Mouse (Mus musculus) T-helper 1 cell (primary cell): ENCODE measurements around the gene Tmem143.
"Not testable (repeated sequence)": the region's sequence is repeated elsewhere in the genome, so short reads cannot be mapped to it uniquely, and the experiment has no call there.

Experiments
- in situ Hi-C: fragments of 300-600 bp; cut with MboI, MseI; formaldehyde crosslinking; loops from one replicate; pipeline ENCODE4 v1.15.1; 2025; ENCODE audit warnings: high pct_unique_total_duplicates

Tmem143 gene

DNA sequence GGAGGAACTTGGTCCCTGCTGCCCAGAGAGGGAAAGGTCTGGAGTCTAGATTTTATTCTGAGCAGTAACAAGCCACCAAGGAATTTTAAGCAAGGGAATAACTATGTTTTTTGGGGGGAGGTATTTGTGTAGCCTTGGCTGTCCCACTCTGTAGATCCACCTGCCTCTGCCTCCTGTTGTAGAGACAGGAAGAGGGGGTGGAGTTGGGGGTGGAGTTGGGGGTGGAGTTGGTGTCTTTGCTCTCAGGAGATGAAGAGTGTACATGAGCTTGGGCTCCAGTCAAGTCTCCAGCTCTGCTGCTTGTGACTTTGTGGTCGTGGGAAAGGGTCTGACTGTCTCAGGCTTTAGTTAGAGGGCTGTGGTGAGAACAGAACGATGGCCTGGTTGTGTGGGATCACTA lies 15.7 kb upstream of the Tmem143 start:
- in situ Hi-C loops = no loop called here

DNA sequence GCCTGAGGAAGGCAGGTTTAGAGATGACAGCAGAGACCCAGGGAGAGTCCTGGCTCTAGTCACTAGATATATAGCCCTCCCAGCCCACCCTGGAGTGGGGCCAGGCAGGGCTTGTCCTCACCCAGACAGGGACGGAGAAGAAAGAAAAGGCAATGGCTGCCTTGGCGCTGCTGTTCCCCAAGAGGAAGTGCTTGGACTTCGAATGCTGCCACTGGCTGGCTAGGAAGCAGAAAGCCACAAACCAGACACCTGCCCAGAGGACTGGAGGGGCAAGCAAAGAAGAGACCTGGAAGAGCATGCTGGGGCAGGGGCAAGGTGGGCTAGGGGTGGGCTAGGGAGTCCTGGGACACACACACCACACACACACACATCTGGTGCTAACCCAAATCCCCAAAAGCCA lies 9.5 kb upstream of the Tmem143 start:
- in situ Hi-C loops = no loop called here

DNA sequence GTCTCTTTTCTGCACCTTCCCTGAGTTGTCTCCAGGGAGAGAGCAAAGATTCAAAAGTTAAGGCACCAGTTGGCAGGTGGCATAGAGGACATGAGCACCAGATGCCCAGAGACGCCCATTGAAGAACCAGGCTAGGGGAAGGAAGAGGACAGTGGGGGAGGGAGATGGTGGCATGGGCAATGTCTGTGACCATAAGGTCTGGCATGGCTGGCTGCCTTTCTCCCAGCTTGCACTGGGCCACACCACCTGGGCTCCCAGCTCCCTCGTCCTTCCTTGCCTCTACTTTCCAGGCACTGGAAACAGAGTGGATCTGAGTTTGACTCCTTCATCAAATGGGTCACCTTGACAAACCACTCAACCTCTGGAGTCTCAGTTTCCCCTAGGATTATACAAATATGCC lies 4.1 kb upstream of the Tmem143 start:
- in situ Hi-C loops = no loop called here

DNA sequence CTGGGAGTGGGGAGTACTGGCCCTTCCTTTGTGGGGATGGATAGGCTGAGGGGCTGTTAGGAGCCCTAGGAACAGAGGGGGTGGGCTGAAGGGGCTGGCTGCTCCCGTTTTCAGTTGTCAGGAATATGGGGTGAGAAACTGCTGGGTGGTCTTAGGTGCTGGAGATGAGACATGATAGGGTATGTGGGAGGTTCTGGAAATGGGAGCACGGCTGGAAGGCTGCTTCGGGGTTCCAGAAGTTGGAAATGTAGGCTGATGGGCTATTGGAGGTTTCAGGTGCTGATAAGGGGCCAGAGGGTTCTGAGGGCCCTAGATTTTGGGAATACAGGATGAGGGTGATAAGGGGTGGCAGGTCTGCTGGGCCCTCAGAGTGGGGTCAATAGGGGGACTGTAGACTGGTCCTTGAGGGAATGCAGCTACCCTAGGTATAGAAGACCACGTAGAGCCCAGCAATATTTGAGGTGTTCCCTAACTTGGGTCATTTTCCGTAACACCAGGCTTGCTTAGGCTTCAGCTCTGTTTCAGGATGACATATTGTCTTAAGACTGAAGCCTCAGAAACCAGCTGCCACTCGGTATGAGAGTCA lies 717 bp upstream of the Tmem143 start:
- in situ Hi-C loops = no loop called here

DNA sequence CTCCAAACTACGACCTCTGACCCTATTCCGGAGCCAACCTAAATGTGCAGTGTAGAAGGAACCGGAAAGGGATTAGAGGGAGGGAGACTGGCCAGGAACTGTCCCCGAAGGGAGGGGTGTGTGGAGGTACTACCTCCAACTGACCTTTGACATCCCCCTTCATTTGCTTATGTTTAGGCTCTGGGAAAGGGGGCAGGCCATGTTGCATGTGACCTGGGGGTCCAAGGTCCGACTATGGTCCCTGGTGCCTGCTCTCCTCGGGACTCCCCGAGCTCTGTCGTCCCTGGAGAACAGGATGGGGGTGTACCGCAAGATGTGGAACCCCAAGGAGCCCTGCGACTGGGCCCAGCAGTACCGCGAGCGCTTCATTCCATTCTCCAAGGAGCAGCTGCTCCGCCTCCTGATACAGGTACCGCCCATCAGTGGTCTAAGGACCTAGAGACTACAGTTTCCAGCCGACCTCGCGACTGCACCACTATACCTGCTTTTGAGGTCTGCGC lies 567 bp downstream of the Tmem143 start:
- in situ Hi-C loops = no loop called here

DNA sequence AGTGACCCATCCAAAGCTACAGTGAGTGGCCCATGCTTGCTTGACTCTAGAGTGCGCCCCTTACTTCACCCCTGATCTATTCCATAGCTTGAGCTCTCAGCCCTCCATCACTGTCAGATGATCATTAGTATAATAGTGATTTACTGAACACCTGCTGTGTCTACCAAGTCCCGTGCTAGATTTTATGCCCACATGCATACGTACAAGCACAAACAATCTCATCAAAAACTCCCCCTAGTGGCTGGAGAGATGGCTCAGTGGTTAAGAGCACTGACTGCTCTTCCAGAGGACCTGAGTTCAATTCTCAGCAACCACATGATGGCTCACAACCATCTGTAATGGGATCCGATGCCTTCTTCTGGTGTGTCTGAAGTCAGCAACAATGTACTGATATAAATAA lies 1.4 kb downstream of the Tmem143 start:
- in situ Hi-C loops = not testable (repeated sequence)

DNA sequence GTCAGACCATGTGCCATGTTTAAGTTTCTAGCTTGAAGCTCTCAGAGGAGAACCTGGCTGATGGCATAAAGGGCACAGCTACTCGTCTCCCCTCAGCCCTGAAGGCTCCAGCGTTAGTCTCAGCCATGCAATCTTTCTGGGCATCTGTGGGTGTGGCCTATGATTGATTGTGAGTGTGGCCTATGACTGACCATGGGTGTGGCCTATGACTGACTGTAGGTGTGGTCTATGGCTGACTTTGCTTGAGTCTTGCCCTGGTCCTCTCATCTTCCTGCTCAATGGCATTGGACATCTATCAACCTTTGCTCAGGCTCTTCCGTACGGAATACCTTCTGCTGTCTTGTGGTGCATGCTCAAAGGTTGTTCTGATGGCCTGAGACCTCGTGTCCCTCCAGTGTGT lies 4.8 kb downstream of the Tmem143 start:
- in situ Hi-C loops = no loop called here

DNA sequence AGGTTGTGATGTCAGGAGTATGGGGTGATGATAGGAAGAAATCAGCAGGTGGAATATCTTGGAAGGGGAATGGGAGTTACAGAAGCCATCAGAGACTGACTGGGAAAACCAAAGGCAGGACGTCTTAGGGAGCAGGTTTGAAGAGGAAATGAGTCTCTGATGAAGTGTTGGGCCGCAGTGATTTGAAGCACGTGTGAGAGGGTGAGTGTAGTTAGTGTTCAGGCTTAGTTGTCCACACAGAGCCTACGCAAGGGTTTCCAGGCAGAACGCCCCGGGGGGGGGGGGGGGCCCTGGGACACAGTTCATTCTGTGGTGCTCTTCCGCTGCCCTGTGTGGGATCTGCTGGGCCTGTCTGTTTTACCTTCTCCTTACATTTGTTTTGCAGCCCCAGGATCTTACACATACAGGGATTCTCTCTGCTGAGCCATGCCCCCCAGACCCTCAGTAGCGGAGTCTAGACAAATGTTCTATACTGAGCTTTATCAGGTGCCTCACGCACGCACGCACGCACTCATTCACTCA lies 5.8 kb downstream of the Tmem143 start:
- in situ Hi-C loops = no loop called here

DNA sequence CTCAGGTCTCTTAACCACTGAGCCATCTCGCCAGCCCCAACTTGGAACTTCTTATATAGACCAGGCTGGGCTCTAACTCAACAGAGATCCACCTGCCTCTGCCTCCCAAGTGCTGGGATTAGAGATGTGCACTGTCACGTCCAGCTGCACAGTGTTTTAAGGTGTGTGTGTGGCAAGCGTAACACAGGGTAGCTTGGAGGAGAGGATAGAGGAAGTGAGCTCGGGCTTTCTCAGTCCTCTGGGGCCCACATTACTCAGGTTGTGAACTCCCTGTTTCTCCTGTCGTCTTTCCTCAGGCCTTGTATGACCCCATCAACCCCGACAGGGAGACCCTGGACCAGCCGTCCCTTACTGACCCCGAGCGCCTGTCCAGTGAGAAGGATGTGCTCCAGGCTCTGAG lies 9.9 kb downstream of the Tmem143 start:
- in situ Hi-C loops = no loop called here

DNA sequence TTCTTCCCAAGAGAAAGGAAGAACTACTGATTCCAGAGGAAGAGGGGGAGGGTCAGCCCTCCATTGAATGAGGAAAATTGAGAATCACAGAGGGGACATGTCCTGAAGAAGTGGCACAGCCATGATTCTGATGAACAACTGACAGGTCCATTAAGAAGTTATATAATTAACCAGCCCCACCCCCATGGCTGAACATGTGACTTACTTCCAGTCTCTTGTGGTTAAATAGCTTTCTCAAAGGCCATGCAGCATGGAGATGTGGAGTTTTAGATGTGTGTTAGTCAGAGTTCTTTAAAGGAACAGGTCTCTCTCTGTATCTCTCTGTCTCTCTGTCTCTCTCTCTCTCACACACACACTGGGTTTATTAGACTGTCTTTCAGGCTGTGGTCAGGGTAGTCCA lies 11.6 kb downstream of the Tmem143 start:
- in situ Hi-C loops = no loop called here

DNA sequence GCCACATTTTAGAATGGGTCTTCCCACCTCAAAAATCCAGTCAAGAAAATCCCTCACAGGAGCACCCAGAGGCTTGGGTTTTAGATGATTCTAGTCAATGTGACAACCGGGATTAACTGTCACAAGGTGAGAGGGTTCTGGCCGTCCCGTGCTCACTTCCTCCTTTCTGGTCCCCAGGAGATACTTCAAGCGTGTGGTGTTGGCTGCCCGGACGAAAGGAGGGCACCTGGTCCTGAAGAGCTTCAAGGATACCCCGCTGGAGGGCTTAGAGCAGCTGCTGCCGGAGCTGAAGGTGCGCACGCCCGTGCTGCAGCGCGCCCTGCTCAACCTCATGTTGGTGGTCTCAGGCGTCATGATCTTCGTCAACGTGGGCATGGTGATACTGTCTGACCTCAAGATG lies 12.4 kb downstream of the Tmem143 start:
- in situ Hi-C loops = no loop called here

DNA sequence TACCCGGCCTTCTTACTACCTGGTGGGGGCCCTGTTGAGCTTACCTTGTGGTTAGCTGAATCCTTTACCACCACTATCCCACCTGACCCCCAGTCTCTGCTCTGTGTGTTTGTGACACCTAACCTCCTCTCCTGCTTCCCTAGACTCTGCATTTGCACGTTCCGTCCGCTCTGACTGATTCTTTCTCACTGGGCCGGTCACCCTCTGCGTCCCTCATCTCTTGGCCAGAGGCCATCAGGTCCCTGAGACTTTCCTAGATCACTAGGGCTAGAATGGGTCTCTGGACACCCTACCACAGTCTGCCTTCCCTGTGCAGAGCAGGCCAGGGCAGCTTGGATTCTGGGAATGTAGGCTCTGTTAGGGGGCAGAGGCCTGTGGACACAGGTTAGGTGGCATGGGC lies 17.3 kb downstream of the Tmem143 start:
- in situ Hi-C loops = no loop called here

DNA sequence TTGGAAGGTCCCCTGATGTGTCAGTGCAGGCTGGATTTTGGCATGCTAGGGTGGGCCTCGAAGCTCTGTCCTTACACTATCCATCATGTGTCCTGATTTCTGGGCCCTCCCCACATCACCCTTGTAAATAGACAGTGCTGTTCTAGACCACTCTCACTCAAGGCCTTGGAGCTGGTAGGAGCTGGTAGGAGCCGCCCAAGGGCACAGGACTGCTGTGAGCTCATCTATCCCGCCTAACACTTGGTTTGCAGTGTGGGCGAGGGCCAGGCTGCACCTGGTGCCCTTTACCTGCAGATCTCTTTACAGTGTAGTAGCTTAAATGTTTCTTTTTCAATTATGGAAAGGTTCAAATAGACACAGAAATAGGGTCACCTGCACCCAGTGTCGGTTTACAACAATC lies 18.3 kb downstream of the Tmem143 start:
- in situ Hi-C loops = no loop called here

DNA sequence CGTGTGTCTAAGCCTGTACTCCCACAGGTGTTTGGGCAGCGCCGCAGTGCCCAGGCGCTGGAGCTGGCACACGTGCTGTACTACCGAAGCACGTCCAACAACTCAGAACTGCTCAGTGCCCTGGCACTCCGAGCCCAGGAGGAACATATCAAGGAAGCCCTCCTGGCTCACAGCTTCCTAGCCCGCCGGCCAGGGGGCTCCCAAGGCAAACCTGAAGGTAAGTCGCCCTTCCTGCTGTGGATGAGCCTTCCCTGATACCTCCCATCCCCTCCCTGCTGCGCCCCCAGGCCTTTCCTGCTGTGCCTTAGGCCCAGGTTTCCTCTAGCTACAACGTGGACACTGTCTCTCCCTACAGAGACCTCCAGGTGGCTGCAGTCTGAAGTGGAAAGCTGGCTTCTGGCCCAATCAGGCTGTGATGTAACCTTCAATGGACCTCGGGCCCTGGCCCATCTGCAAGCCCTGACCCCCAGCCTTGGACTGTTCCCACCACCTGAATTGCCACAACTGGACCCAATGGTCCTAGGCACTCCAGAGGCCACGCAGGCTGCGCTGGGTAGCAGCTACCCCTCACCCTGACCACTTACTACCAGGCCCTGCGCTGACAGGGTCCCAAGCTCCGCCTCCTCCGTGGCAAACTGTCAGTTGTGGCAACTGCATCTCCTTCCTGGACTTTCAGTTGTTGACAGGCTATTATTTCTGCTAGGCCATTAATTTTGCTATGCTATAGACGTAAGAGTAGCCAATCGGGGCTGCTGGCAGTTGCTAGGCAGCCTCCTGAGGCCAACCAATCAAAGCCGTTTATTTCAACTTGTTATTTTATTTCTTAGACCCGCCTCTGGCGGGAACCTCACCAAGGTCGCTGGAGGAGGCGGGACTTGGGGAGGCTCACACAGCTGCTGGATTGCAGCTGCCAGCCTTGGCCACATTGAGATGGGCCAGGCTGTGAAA lies 19.6 kb downstream of the Tmem143 start:
- in situ Hi-C loops = no loop called here

DNA sequence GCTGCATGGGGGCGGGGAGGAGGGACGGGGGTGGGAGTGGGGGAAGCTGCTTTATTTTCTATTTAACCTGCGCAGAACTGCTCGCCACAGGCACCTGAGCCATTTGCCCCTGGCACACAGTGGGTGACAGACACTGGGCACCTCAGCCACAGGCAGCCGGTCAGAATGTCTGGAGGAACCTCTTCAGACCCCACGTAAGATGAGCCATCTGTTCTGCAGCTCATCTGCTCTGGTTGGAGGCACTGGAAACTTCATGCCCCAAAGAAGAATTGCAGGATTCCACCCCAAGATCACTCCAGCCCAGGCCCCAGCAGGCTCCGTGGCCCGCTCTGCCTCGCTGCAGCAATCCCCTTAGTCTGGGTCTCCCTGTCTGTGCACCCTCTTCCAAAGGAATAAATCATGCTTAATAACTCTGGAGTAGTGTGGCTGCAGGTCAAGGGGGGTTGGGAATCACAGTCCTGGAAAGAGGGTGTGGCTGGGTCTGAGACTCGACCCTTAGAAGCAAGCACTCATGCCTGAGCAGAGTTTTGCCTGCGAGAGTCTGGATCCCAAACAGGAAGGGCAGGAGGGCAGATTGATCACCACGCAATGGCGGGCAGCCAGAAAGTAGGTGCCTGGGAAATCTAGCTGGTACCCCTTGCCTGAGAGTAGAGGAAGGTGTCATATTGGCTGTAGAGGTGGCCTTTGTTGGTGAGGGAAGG lies 20.4 kb downstream of the Tmem143 start:
- in situ Hi-C loops = no loop called here

DNA sequence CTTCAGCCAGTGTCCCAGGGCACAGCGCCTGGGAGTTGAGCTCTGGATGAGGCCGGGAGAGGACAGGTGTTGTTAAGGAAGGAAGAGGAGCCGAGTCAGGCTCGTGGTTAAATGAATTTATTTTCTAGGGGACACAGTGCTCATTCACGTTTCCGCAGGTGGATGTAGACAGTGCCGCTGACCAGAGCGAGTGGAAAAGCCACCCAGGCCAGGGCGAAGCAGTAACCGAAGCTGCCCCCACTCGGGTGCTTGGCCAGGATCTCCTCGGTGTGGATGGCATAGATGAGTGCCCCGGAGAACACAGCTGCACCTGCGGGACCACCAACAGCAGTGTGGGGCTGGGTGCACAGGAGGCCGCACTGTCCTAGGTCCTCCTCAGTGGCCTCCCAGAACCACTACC lies 21.2 kb downstream of the Tmem143 start:
- in situ Hi-C loops = no loop called here

DNA sequence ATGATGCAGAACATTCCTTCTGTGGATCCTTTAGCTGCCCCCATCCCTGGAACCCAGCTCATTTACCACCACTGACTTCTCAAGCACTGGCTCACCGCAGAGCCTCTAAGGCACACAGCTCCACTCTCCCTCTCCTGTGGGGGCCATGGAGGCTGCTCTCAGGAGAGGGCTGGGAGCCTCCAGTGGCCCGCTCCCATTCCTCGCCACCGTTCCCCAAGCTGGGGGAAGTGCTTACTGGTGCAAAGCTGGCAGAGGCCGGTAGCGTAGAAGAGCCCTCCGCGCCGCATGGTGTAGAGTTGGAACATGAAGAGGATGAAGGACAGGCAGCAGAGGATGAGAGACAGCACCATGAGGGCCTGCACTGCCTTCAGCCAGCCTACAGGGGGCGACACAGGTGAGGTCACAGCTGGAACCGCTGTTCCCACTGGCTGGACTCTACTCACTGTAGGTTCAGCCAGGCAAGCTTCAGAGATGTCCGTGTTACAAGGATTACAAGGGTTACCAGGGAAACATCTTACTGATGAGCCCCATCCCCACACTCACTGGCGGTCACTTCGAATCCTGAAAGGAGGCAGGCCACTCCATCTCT lies 22.4 kb downstream of the Tmem143 start:
- in situ Hi-C loops = no loop called here

DNA sequence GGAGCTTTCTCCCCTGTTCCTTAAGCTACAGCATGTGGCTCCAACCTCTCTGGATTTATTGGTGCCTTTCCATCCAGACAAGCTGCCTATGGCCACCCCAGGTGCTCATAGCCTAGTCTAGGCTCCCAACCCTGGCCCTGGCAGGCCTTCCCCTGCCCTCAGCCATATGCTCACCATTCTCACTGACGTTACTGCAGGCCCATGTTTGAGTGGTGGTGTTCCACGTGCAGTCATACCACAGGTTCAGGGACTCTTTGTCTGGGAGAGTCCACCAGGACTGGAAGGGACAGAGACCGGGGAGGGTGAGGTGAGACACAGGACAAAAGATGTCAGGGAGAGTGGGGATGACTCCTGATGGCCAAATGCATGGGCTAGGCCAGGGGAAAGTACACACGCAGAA lies 23.0 kb downstream of the Tmem143 start:
- in situ Hi-C loops = no loop called here

DNA sequence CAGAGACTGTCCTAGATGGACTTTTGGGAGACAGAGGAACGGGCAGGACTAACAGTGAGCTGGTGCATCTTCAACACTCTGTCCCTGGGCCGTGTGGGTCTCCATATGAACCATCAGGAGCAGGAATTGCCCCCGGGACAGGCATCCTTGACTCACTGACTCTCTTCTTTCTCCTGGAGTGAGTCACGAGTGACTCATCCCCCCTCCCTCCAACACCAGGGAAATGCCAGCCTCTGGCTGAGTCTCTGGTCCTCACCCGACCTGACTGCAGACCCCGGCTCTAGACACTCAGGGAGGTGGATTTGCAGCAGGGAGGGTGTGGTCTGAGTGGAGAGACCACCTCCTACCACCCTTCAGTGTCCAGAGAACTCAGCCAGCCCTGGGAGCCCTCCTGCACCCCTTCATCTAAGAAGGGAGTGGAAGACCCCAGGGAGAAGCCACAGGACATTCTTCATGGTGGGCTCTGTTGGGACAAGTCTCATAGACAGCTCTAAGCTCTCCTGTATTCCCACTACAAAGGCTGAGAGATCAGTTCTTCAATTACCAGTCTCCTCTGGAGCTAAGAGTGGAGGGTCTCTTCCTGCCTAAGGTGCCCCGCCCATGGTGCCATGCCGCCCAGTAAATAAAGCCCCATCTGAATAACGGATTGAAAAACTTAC lies 24.0 kb downstream of the Tmem143 start:
- in situ Hi-C loops = no loop called here

DNA sequence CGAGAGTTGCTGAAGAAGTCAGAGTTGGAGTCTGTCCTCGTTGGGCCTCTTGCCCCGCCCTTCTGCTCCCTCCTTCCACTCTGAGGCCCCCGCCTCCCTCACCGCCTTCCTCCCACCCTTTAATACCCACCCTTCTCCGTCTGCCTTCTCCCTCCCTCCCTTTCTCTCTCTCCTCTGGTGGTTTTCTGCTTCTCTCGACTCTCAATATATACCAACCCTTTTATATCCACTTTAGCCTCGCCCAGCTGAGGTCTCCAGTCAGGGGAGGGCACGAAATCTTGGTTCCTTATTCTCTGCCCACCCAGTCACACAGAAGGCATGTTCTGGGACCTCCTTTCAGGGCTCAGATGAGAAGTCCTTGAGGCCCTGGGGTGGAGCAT lies 24.5 kb downstream of the Tmem143 start, which contains the start of gene Emp3:
Gene Emp3 (minus strand): TSS at position 163 of the 380 bp plus-strand sequence.
- in situ Hi-C loops = no loop called here

DNA sequence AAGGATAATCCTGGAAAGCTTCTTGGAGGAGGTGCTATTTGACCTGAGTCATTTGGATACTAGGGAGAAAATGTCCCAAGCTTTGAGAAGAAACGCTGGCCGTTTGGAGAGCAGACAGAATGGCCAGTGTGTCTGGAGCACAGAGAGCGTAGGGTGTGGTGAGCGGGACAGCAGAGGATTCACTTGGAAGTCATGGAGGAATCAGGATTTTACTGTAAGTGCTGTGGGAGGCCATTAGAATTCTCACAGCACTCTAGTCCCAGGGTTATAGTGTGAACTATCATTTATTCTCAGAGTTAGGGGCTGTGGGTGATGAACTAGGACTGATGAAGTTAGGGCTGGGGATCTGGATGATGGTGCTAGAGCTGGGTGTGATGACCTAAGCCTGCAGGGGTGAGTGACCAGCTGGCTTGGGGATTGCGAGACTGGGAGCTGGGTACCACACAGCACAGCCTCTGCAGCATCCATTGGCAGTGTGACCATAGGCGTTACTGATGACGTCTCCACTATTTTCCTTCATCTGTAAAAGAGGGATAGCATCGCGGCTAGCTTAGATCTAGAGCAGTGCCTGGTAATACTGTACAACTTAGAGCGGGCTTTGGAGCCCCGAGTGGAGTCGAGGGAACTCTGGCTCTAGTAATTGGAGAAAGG lies 25.3 kb downstream of the Tmem143 start:
- in situ Hi-C loops = no loop called here
